Mouse (Mus musculus): ENCODE measurements around the gene Kcnip4. TPM values are rescaled to one million over a fixed set of nuclear protein-coding genes. Genes with fewer than 3 reads are reported as not detected.
A peak's percentile ranks its signal among the peaks of the same experiment; 100 is the strongest.

Gene Kcnip4
- polyA plus RNA-seq (2014; fragmentation: Nextera tagmentation; extraction: Ambion mirVana): 4.5 and 4.8 TPM in 2 replicates

DNA sequence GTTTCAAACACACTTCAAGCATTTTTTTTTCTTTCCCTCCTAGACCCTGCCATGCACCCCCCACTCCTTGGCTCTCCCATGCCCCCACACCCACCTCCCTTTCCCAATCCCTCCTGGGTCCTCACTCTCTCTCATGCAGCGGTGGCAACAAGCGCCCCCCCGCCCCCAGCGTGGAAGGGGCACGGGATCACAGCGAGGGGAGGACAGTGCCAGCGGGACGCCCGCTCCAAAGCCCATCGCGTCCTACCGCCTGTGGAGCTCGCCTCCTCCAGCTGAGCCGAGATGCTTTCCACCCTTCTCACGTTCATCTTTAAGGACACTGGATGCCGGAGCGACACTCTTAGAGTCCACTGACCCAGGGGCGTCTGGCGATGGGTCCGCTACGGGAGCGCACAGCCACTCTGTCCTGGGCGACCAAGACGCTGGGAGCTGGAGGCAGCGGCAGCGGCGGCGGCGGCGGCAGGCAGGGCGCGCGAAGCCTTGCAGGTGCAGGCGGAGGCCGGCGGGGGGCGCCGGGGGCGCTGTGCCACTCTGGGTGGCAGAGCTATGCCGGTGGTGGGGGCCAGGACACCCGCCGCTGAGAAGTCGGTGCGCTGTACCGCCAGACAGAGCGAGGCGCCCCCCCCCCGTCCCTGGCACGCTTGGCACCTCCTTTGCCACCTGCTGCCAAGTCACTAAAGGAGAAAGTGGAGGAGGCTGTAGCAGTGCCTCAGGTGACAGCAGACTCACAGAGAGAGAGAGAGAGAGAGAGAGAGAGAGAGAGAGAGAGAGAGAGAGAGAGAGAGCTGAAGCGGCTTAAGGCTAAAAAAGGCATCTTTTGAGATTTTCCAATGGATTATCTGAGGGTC is at the start of gene Kcnip4:
Gene Kcnip4, minus strand, starts transcription at position 514 of the 848 bp plus-strand sequence.
- Histone ChIP-seq H3K4me1 (replicated peaks; ENCODE audit: control insufficient read depth, insufficient read depth, low read length) (no peaks in the 10 kb centered on the region), H3K9me3 (ENCODE audit: control insufficient read depth, low read length) (no peaks in the 10 kb centered on the region), H3K9ac (ENCODE audit: low read length) (0 out of 2 replicates have a peak within 1 kb of the TSS, but pooled peaks have one; percentile 7), H3K36me3 (ENCODE audit: control insufficient read depth, insufficient read depth, low read length) (no peaks in the 10 kb centered on the region), H3K27ac (ENCODE audit: low read depth) (no peak within 1 kb of the TSS), H3K4me2 (ENCODE audit: low read length) (peak within 1 kb of the TSS; percentile 88), H3K4me3 (ENCODE audit: low read depth, low read length) (peak within 1 kb of the TSS; percentile 40), H3K27me3 (replicated peaks; ENCODE audit: control insufficient read depth, insufficient read depth, low read length) (peaks cover 45% of the 10 kb centered on the region)
- ATAC-seq (replicated peaks; ENCODE audit: low FRiP score, low TSS enrichment, low read depth) (peak; percentile 61), DNase-seq (ENCODE audit: low spot score) (peak; percentile 76)
- 2% methylated on average over 49 of the region's 50 CpGs for WGBS

DNA sequence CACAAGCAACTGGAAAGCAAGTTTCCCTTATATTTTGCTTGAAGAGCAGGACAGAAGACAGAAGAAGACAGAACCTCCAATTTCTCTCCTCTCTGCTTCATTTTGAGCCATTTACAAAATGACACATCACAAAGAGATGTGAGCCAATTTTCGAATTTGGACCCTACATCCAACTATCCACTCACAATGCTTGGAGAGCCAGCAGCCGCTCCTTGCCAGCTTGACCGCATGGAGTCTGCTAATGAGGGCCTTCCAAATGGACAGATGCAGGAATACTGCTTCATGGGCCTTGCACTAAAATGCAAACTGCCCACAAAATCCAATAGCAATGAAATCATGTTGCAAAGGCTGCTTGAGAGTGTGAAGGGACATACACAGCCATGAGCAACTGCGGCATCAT is 47.2 kb upstream of the Kcnip4 start:
- Histone ChIP-seq H3K4me2 (ENCODE audit: low read length) (no peak overlapping the region), H3K27ac (ENCODE audit: low read depth) (no peak overlapping the region), H3K9ac (ENCODE audit: low read length) (no peak overlapping the region), H3K27me3 (replicated peaks; ENCODE audit: control insufficient read depth, insufficient read depth, low read length) (no peaks in the 10 kb centered on the region), H3K4me3 (ENCODE audit: low read depth, low read length) (no peak overlapping the region), H3K4me1 (replicated peaks; ENCODE audit: control insufficient read depth, insufficient read depth, low read length) (no peaks in the 10 kb centered on the region), H3K36me3 (ENCODE audit: control insufficient read depth, insufficient read depth, low read length) (no peaks in the 10 kb centered on the region), H3K9me3 (ENCODE audit: control insufficient read depth, low read length) (no peaks in the 10 kb centered on the region)
- 91% methylated on average over 4 of the region's 4 CpGs for WGBS
- ATAC-seq (replicated peaks; ENCODE audit: low FRiP score, low TSS enrichment, low read depth) (no peak), DNase-seq (ENCODE audit: low spot score) (no peak)

DNA sequence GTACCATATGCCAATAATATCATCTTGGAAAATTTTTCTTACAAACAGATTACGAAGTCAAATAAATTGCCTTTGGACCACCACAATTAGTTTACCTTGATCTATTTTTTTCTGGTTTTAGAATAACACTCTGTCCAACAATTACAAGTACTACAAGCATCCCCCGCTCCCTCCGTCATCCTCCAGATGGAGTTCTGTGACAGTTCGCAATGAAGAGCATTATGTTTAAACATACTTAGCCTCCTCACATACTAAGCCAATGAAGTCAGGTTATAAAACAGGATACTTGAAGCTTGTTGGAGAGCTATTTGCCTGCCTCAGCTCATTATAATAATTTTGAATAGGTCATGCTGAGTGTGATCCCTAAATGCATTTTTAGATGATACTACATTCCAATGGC is 39.0 kb upstream of the Kcnip4 start:
- Histone ChIP-seq H3K27ac (ENCODE audit: low read depth) (no peak overlapping the region), H3K27me3 (replicated peaks; ENCODE audit: control insufficient read depth, insufficient read depth, low read length) (no peaks in the 10 kb centered on the region), H3K9me3 (ENCODE audit: control insufficient read depth, low read length) (no peaks in the 10 kb centered on the region), H3K4me1 (replicated peaks; ENCODE audit: control insufficient read depth, insufficient read depth, low read length) (no peaks in the 10 kb centered on the region), H3K4me3 (ENCODE audit: low read depth, low read length) (no peak overlapping the region), H3K9ac (ENCODE audit: low read length) (no peak overlapping the region), H3K4me2 (ENCODE audit: low read length) (no peak overlapping the region), H3K36me3 (ENCODE audit: control insufficient read depth, insufficient read depth, low read length) (no peaks in the 10 kb centered on the region)
- ATAC-seq (replicated peaks; ENCODE audit: low FRiP score, low TSS enrichment, low read depth): no peak
- whole genome bisulfite sequencing: 87% methylated on average over 4 of the region's 4 CpGs
- DNase-seq (ENCODE audit: low spot score): no peak

DNA sequence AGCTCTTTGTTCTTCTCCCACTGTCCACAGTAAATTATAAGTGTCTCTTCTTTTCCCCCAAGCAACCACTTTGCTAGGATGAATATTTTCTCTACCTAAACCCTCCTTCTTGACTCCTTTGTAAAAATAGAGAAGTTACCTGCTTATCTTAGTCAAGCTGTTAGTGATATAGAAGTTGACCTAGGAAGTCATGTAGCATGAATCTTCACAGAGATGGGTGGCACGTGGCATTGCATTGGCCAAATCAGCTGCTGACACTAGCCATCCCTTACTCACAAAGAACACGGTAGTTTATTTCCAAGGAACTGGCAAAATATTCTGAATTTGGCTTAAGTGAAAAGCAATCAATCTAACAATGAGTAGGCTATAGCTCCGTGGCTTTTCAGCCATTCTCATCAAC is 32.7 kb upstream of the Kcnip4 start:
- no peak overlapping the region for H3K27ac ChIP-seq (ENCODE audit: low read depth)
- no peak overlapping the region for H3K4me3 ChIP-seq (ENCODE audit: low read depth, low read length)
- H3K27me3 ChIP-seq (replicated peaks; ENCODE audit: control insufficient read depth, insufficient read depth, low read length): no peaks in the 10 kb centered on the region
- no peaks in the 10 kb centered on the region for H3K36me3 ChIP-seq (ENCODE audit: control insufficient read depth, insufficient read depth, low read length)
- DNase-seq (ENCODE audit: low spot score): no peak
- no peak overlapping the region for H3K9ac ChIP-seq (ENCODE audit: low read length)
- WGBS: 78% methylated on average over 3 of the region's 3 CpGs
- no peak overlapping the region for H3K4me2 ChIP-seq (ENCODE audit: low read length)
- ATAC-seq (replicated peaks; ENCODE audit: low FRiP score, low TSS enrichment, low read depth): no peak
- H3K4me1 ChIP-seq (replicated peaks; ENCODE audit: control insufficient read depth, insufficient read depth, low read length): no peaks in the 10 kb centered on the region
- H3K9me3 ChIP-seq (ENCODE audit: control insufficient read depth, low read length): no peaks in the 10 kb centered on the region

DNA sequence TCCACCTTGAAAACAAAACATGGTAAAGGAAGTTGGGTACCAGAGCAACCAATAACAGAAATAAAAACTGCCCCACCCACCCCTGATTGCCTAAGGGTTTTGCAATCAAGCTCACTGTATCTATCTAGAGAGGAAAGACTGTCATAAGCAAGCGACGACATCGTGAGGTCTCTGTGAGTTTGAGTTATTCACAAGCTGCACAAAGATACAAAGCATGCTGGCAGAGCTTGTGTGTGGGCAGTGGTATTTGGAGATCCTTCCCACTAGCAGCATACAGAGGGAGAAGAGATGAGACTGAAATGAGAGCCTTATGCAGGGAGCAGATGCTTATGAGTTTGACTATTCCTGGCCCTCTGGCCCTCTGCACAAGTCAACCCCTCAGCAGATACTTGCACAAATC is 23.2 kb upstream of the Kcnip4 start:
- no peak for ATAC-seq (replicated peaks; ENCODE audit: low FRiP score, low TSS enrichment, low read depth)
- H3K36me3 ChIP-seq (ENCODE audit: control insufficient read depth, insufficient read depth, low read length): no peaks in the 10 kb centered on the region
- H3K9me3 ChIP-seq (ENCODE audit: control insufficient read depth, low read length): no peaks in the 10 kb centered on the region
- WGBS: 86% methylated on average over 3 of the region's 3 CpGs
- H3K4me2 ChIP-seq (ENCODE audit: low read length): no peak overlapping the region
- no peak overlapping the region for H3K4me3 ChIP-seq (ENCODE audit: low read depth, low read length)
- H3K27me3 ChIP-seq (replicated peaks; ENCODE audit: control insufficient read depth, insufficient read depth, low read length): no peaks in the 10 kb centered on the region
- H3K9ac ChIP-seq (ENCODE audit: low read length): no peak overlapping the region
- no peak for DNase-seq (ENCODE audit: low spot score)
- no peaks in the 10 kb centered on the region for H3K4me1 ChIP-seq (replicated peaks; ENCODE audit: control insufficient read depth, insufficient read depth, low read length)
- no peak overlapping the region for H3K27ac ChIP-seq (ENCODE audit: low read depth)

DNA sequence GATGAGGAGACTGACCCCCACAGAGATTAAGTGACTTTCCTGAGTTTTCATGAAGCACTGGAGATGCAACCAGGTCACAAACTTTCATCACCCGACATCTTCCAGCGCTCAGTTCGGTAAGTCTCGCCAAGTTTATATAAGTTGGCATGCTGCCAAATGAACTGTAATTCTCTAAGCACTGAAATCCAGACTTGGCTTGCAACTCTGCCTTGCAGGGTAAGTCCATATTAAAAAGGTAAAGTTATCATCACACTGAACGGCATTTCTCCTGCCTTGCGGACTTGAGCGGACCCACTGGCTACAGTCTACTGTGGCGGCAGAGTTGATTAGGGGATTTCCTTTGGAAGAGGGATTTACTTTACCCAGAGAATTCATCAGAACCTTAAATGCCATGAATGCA is 4.7 kb upstream of the Kcnip4 start:
- Histone ChIP-seq H3K4me3 (ENCODE audit: low read depth, low read length) (no peak overlapping the region), H3K27ac (ENCODE audit: low read depth) (no peak overlapping the region), H3K9me3 (ENCODE audit: control insufficient read depth, low read length) (no peaks in the 10 kb centered on the region), H3K27me3 (replicated peaks; ENCODE audit: control insufficient read depth, insufficient read depth, low read length) (peaks cover 20% of the 10 kb centered on the region), H3K4me2 (ENCODE audit: low read length) (no peak overlapping the region), H3K9ac (ENCODE audit: low read length) (no peak overlapping the region), H3K36me3 (ENCODE audit: control insufficient read depth, insufficient read depth, low read length) (no peaks in the 10 kb centered on the region), H3K4me1 (replicated peaks; ENCODE audit: control insufficient read depth, insufficient read depth, low read length) (no peaks in the 10 kb centered on the region)
- DNase-seq (ENCODE audit: low spot score): peak; percentile 56
- ATAC-seq (replicated peaks; ENCODE audit: low FRiP score, low TSS enrichment, low read depth): peak; percentile 60; the same call in 1 of the 2 replicates
- WGBS: 40% methylated on average over 8 of the region's 8 CpGs

DNA sequence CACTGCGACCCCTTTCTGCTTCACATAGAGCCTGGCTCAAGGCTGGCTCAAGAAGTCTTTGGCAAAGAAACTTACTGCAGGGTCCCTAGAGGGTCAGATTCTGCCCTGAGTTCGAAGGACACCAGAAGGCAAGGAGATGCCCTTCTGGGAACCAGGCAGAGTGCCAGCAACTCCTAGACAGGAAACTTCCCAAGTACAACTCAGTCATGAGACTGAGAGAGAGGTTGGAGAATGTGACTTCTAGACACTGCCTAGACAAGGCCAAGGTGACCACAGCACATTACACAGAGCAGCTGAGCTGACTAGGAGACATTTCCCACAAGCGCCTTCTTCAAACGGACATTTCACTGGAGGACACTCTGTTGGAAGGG is 520 bp upstream of the Kcnip4 start:
- Histone ChIP-seq H3K9me3 (ENCODE audit: control insufficient read depth, low read length) (no peaks in the 10 kb centered on the region), H3K36me3 (ENCODE audit: control insufficient read depth, insufficient read depth, low read length) (no peaks in the 10 kb centered on the region), H3K4me2 (ENCODE audit: low read length) (no peak overlapping the region; the same call in 1 of the 2 replicates), H3K4me3 (ENCODE audit: low read depth, low read length) (no peak overlapping the region; the same call in 1 of the 2 replicates), H3K4me1 (replicated peaks; ENCODE audit: control insufficient read depth, insufficient read depth, low read length) (no peaks in the 10 kb centered on the region), H3K27ac (ENCODE audit: low read depth) (no peak overlapping the region), H3K9ac (ENCODE audit: low read length) (no peak overlapping the region), H3K27me3 (replicated peaks; ENCODE audit: control insufficient read depth, insufficient read depth, low read length) (peaks cover 45% of the 10 kb centered on the region)
- WGBS: 70% methylated on average over 4 of the region's 4 CpGs
- DNase-seq (ENCODE audit: low spot score) (no peak), ATAC-seq (replicated peaks; ENCODE audit: low FRiP score, low TSS enrichment, low read depth) (no peak)

DNA sequence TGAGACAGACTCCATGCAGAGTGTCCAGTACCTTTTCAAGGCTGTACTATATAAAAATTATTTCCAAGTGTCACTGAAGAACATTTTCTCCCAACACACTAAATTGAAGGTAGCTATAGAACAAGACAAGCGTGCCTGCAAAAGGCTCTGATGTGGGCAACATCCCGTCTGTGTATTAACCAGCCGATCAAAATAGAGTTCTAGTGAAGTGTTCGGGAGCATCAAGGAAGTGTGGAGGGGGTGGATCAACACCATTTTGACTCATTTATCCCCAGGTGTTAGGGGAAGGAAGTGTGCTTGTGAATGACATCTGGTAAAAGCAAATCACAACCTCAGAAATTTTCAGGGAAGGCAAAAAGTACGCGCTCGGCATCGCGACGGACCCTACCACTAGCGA is 712 bp downstream of the Kcnip4 start:
- peak overlapping the region; percentile 40 for H3K4me3 ChIP-seq (ENCODE audit: low read depth, low read length)
- H3K27me3 ChIP-seq (replicated peaks; ENCODE audit: control insufficient read depth, insufficient read depth, low read length): peaks cover 45% of the 10 kb centered on the region
- ATAC-seq (replicated peaks; ENCODE audit: low FRiP score, low TSS enrichment, low read depth) (peak; percentile 40; the same call in 1 of the 2 replicates), DNase-seq (ENCODE audit: low spot score) (no peak)
- 5% methylated on average over 11 of the region's 11 CpGs for WGBS
- H3K9ac ChIP-seq (ENCODE audit: low read length): 0 out of 2 replicates have a peak overlapping the region, but pooled peaks have one; percentile 7
- peak overlapping the region; percentile 88 for H3K4me2 ChIP-seq (ENCODE audit: low read length)
- no peak overlapping the region for H3K27ac ChIP-seq (ENCODE audit: low read depth)
- no peaks in the 10 kb centered on the region for H3K4me1 ChIP-seq (replicated peaks; ENCODE audit: control insufficient read depth, insufficient read depth, low read length)
- no peaks in the 10 kb centered on the region for H3K9me3 ChIP-seq (ENCODE audit: control insufficient read depth, low read length)
- no peaks in the 10 kb centered on the region for H3K36me3 ChIP-seq (ENCODE audit: control insufficient read depth, insufficient read depth, low read length)

DNA sequence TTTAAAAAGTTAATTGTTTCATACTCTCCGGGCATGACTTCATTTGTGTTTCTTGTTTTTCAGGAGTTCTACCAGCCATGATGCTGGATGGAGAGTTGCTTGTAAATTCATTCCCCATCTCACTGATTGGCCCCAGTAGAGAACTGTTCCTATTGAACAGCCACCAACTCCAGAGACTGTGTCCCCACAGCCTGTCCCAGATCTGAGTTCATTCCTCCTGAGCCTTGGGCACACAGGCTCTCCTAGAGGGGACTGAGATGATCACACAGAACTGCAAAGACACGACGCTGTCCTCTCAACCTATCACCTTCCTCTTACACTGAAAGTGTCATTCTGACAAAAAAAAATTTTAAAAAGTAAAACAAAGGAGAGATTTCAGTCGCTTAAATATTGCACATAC is 1.7 kb downstream of the Kcnip4 start:
- Histone ChIP-seq H3K27ac (ENCODE audit: low read depth) (no peak overlapping the region), H3K9ac (ENCODE audit: low read length) (no peak overlapping the region), H3K27me3 (replicated peaks; ENCODE audit: control insufficient read depth, insufficient read depth, low read length) (peaks cover 45% of the 10 kb centered on the region), H3K4me3 (ENCODE audit: low read depth, low read length) (no peak overlapping the region), H3K4me2 (ENCODE audit: low read length) (no peak overlapping the region), H3K4me1 (replicated peaks; ENCODE audit: control insufficient read depth, insufficient read depth, low read length) (no peaks in the 10 kb centered on the region), H3K36me3 (ENCODE audit: control insufficient read depth, insufficient read depth, low read length) (no peaks in the 10 kb centered on the region), H3K9me3 (ENCODE audit: control insufficient read depth, low read length) (no peaks in the 10 kb centered on the region)
- DNase-seq (ENCODE audit: low spot score): no peak
- WGBS: 71% methylated on average over 4 of the region's 4 CpGs
- no peak for ATAC-seq (replicated peaks; ENCODE audit: low FRiP score, low TSS enrichment, low read depth)
